Mouse (Mus musculus): ENCODE results near the gene Mfap3.

Mfap3 gene

DNA sequence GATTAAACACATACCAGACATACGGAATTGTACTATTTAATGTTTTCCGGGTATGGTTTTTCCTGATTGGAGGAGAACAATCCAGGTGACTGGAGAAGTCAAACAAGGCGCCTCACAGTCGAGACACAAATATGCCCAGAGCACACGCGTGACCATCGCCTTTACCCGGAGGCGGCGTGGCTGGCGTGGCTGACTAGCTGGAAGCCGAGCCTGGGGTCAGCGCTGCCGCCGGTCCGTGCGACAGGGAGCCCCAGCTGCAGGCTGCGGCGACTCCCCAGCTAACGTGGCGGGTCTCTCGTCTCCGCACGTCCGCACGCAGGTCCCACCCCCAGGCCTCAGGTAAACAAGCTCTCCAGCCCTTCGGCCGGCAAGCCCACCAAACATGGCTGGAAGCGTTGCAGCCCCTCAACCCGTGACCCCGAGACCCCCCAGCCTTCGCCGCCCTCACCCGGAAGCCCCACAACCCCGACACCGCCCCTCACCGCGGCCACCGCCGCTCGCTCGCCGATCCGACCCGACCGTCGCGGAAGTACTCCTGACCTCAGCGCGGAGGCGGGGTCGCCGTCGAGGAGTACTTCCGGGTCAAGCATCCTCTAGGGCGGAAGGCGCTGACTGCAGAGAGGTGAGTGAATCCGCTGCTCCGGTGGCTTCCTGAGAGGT lies at the start of gene Mfap3, which contains the start of gene Fam114a2:
Gene Mfap3 (plus strand): TSS at position 574 of the 660 bp plus-strand sequence.
Gene Fam114a2 (minus strand): TSS at position 527 of the 660 bp plus-strand sequence.
- peak; percentile 95 for DNase-seq (ENCODE audit: low spot score)

DNA sequence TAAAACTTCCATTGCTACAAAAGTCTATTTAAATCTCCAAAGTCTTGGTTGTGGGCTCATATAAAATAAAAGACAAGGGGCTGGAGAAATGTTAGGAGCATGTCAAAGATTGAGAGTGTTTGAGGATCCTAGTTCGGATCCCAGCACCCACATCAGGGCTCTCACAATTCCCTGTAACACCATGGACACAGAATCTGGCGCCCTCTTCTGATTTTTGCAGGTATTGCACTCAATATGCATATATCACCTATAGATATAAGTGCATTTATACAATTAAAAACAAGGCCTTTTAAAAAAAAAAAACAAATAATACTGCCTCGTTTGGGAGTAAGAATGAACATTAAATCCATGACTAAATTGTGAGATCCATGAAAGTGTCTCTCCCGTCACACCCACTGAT lies 49.8 kb upstream of the Mfap3 start:
- DNase-seq (ENCODE audit: low spot score) = no peak

DNA sequence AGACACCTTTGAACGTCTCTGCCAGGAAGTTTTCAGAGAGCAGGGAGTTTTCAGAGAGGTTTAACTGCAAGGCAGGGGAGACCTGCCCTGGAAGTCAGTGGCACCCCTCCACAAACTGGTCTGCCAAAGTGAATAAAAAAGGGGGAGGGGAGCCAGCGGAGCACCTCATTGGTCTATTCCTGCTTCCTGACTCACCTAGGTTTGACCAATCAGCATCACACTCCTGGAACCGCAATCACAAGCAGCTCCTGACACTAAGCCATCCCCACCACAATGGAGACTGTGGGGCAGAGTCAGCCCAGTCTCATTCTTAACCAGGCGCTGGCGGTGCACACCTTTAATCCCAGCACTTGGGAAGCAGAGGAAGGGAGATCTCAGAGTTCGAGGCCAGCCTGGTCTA lies 48.4 kb upstream of the Mfap3 start:
- no peak for DNase-seq (ENCODE audit: low spot score)

DNA sequence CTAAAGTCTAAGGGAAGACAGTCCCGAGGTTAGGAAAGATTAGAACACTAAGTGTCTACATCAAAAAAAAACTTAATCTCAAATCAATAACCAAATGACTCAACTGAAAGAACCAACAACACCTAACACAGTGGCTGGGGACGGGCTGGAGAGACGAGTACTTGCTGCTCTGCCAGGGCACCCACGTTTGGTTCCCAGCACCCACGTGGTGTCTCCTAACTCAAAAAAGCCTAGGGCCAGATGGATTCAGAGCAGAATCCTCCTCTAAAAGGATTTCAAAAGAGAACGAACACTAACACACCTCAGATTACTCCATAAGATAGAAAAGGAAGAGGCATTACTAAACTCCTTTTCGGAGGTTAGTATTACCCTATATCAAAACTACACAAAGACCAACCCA lies 47.5 kb upstream of the Mfap3 start:
- DNase-seq (ENCODE audit: low spot score) = no peak

DNA sequence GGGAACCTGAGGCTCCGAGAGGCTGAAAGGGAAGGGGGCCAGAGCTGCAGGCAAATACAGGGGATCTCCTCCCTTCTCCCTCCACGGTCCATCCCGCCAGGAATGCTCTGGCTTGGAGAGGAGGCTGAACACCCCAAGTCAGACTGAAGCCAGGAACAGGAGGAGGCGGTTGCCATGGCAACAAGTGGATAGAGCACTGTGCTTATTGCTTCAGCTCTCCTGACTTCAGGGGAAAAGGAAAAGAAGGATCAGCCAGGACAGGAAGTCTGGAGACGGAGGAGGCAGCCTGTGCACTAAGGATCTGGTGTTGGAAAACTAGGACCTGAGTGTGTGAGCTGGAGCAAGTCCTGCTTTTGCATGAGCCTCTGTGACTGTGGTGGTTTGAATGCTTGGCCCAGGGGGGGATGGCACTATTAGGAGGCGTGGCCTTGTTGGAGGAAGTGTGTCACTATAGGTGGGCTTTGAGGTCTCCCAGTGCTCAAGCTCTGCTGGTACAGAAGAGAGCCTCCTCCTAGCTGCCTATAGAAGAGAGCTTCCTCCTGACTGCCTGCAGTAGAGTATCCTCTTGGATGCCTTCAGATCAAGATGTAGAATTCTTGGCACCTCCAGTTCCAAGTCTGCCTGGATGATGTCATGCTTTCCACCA lies 44.0 kb upstream of the Mfap3 start:
- DNase-seq (ENCODE audit: low spot score) = no peak

DNA sequence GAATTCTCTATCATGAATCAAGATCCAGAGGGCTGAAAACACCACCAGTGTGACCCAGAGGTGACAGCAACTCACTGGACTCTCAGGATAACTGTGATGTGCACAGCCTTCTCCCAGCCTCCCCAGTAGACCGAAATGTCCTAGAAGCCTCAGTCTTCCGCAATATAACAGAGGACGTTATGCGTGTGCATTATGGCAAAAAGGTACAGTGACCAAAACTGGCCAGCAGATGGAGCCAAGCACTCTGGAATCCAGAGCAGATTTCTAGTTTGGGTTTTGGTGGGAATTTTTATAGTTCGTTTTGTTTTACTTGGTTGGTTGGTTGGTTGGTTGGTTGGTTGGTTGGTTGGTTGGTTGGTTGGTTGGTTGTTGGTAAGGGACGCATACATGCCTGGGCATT lies 43.3 kb upstream of the Mfap3 start:
- DNase-seq (ENCODE audit: low spot score) = peak; percentile 46

DNA sequence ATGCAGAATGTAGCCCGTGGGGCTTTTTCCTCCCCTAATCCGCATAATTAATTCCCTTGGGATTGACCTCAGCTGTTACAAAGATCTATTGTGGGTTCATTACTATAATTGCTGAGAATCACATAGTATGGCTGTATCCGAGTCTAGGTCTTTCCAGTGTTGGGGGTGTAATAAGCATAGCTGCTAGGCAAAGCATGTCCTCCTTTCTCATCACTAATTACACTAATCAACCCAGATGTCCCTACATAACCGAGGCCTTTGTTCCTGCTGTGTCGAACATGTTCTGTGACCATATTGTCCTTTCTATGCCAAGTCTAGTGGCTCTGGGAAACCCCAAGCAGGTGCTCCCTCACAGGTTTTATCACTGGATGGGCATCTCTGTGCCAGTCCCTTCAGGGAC lies 40.4 kb upstream of the Mfap3 start:
- no peak for DNase-seq (ENCODE audit: low spot score)

DNA sequence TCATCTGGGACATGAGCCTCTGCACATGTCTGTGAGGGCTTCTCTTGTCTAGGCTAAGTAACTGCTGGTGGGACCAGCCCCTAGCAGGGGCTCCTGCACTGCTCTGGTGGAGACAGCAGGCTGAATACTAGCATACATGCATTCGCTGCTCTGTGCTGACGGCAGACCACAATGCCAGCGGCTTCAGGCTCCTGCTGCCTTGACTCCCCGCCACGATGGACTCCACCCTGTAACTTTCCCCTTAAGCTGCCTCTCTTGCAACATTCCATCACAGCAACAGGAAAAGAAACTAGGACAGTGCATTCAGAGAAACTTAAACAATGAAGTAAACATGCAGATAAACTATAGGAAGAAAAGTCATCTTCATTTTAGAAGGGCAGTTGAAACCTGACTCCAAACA lies 30.0 kb upstream of the Mfap3 start:
- DNase-seq (ENCODE audit: low spot score) = no peak

DNA sequence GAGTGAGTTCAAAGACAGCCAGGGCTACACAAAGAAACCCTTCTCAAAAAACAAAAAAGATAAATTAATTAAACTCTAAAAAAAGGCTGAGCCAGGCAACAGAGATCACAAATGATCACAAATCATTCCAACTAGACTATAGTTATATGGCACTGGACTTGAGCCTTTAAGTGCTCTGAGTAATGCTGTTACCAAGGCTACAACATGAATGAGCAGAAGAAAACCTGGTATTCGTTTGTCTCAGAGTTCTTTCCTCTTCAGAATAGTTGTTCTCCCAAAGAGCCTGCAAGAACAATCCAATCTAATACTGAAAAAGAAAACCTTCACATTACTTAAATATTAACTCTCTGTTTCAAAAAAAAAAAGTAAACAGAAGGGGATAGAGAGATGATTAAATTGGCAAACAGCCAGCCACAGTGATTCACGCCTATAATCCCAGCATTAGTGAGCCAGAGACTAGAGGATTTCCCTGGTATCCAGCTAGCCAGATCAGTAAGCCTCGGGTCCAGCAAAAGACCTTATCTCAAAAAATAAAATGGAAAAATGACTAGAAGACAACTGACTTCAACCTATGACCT lies 21.9 kb upstream of the Mfap3 start:
- DNase-seq (ENCODE audit: low spot score) = no peak

DNA sequence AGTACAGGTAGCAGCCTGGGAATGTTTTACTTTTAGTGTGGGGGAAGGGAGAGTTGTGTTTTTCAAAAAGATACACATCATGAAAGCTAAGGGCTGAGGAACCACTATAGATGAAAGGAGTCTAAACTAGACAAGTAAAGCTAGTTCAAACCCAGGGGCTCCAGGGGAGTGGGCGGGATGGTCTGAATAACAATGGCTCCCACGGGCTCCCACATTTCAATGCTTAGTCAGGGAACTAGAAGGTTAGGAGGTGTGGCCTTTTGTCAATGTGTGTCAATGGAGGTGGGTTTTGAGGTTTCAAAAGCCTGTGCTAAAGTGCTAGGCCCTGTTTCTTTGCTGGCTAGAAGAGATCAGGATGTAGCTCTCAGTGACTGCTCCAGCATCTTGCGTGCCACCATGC lies 20.8 kb upstream of the Mfap3 start:
- no peak for DNase-seq (ENCODE audit: low spot score)

DNA sequence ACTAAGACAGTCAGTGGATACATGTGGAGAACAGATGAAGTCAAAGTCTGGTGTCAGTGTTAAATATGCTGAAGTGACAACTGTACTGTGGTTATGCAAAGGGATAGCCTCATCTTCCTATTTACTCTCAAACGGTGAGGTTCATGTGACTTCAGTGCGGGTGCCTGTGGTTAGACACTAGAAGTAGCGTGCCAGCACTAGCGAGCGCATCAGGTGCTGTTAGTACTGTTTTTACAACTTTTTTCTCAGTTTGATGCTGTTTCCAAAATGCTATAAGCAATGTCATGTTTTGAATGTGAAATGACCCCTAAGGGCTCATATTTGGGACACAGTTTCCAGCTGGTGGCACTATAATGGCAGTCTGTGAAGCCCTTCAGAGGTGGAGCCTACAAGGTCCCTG lies 20.2 kb upstream of the Mfap3 start:
- no peak for DNase-seq (ENCODE audit: low spot score)

DNA sequence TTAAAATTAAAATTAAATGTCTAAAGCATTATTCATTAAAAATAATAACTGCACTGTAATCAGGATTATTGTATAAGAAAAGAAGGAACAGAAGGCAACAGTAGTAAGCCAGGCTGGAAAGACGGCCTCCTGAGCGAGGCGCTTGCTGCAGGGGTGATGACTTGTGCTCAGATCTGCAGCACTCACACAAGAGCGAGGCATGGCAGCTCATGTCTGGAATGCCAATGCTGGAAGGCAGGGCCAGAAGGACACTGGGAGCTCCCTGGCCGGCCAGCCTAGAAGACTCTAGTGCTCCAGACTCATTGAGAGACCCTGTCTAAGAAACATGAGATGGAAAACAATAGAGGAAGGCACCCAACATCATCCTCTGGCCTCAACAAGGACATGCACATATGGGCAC lies 15.3 kb upstream of the Mfap3 start:
- DNase-seq (ENCODE audit: low spot score) = no peak

DNA sequence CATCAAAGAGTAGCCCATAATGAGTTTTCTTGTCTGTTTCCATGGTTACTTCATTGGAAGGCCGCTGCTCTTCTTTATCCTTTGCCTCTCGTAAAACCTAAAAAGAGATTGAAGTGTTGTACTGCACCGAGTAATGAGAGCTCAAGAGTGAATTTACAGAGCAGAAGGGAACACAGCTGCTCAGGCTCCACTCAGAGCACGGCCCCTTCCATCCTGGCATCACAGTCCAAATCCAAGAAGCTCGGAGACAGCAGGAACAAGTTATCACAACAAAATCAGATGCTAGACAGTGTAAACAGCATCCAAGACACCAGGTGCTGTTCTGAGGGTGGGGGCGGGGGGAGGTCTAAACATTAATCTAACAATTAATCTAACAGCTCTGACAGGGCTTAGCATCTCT lies 11.6 kb upstream of the Mfap3 start:
- no peak for DNase-seq (ENCODE audit: low spot score)

DNA sequence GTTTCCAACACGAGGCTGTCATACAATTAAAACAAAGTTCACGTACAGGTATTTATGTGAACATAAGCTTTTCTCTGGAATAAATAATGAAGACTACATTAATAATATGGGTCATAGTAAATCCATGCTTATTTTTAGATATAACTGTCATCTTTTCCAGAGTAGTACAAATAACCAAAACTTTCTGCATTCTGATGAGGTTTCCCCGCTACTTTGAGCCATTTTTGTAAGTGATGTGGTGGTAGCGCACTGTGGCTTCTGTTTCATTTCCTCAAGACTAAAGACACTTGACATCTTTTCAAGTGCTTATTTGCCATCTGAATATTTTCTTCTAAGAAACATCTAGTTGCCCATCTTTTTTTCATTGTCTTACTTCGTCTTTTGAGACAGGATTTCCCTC lies 3.2 kb upstream of the Mfap3 start:
- DNase-seq (ENCODE audit: low spot score) = no peak

DNA sequence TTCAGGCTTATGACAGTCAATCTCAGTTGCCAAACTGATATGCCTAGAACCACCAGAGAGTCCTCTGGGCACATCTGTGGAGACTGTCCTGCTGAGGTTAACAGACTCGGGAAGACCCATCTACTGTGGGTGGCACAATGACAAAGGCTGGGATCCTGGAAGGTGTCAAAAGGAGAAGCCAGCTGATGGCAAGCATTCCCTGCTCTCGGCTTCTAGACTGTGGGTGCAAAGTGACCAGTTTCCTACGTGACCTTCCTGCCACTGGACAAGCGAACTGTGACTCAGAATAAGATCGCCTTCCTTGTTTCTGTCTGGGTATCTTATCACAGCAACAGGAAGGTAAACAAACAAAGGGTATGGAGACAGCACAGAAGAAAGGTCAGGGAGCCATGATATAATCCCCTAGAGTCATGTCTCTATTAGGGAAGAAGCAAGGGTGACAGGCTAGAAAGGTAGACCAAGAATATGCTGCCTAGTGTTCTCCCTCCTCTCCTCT lies 1.5 kb upstream of the Mfap3 start:
- DNase-seq (ENCODE audit: low spot score) = no peak

DNA sequence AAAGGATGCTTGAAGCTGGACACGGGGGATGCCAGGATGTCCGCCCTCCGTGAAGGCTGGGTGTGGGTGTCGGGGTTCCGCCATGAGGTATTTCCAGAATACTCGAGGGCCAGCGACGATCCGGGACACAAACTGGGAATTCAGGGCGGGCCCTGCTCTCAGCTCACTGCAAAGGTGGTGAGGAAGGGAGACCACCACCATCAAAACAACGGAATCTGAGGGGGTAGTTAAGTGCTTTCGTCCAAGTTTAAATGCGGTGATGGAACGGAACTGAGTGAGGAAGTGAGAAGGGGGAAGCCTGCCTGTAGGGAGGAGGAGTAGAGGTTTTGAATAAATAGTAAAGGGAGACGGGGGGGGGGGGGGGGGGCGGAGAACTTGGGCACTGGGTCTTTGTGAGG lies 286 bp downstream of the Mfap3 start:
- DNase-seq (ENCODE audit: low spot score) = no peak

DNA sequence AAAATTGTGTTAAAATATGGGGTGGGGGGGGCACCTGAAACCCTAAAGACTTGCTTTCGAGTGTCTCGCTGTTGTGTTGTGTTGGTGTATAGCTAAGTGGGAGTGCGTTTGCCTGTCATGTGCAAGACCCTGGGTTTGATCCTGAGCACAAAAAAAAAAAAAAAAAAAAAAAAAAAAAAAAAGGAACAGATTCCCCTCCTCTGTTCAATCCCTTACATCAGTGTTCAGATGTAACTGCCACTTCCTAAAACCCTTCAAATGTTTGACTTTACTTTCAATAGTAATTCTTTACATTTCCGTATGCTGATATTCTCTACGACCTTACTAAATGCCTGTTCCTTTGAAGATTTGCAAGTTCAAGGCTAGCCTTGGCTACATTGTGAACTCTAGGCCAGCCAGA lies 840 bp downstream of the Mfap3 start:
- no peak for DNase-seq (ENCODE audit: low spot score)

DNA sequence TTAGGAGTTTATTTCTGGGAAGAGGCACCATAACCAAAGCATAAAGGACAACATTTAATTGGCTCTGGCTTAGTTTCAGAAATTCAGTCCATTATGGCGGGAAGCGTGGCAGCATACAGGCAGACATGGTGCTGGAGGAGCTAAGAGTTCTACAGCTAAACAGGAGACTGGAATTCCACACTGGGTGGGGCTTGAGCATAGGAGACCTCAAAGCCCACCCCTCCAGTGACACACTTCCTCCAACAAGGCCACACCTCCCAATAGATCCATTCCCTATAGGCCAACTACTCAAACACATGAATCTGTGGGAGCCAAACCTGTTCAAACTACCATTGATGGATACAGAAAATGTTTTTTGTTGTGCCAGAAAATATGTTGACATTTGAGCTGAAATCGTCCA lies 2.7 kb downstream of the Mfap3 start:
- no peak for DNase-seq (ENCODE audit: low spot score)

DNA sequence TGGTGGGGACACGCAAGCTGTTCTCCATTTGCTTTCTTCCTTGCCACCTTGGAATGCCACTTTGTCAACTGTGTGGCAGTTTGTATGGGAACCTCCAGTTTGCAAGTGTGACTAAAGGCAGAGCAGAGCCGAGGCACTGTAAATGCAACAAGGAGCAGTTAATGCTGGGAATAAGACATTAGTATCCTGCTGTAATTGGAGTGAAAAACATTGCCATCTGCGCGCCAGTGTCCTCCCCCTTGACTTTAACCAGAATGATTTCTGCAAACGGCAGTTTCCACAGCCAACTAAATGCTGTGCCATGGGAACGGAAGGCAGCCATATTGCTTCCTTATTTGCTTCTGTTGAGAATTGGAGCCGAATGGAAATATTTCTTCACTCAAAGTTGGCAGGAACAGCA lies 3.6 kb downstream of the Mfap3 start:
- no peak for DNase-seq (ENCODE audit: low spot score)

DNA sequence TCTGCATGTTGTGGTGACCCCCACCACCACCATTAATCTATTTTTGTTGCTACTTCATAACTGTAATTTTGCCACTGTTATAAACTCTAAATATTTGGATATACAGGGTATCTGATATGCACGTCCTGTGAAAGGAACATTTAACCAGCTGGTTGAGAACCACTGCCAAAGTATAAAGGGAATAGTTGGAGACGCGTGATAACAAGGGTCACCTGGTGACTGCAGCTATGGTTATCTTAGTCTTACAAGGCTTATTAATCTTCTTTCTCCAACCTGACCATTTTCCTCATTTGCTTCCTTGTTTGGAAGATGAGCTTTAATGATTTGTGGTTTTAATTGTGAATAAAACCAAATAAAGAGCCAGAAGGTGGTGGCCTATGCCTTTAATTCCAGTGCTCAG lies 5.0 kb downstream of the Mfap3 start:
- DNase-seq (ENCODE audit: low spot score) = no peak

DNA sequence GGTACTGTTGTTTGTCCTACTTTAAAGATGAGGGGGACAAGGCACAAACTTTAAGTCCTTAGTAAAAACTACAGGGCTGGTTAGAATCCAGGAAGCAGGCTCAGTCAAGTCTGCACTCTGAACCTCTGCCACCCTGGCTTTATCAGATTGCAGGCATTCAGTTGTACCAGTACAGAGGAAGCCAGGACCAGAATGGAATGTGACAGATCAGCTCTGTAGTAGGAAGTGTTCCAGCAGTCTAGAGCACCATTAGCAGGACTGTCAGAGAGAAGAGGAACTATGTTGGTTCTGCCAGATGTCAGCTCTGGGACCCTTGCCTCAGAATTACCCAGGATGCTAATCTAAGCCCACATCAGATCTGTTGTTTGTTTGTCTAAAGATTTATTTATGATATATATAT lies 6.1 kb downstream of the Mfap3 start:
- peak; percentile 31 for DNase-seq (ENCODE audit: low spot score)

DNA sequence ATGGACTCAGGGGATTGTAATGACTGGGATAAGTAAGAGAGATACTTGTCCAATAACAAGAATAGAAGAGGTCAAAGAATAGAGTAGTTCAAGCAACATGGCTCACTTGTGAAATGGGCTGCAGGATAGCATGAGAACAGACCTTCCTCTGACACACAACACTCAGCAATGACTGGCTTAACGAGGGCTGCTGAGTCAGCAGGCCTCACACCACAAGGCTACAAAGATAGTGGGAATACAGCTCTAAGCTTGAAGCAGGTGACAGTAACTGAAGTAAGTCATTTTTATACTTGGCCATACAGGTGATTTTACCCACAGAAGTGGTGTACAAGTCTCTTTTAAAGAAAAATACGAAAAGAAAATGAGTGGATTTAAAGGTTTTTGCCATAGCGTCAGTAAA lies 7.4 kb downstream of the Mfap3 start:
- DNase-seq (ENCODE audit: low spot score) = no peak

DNA sequence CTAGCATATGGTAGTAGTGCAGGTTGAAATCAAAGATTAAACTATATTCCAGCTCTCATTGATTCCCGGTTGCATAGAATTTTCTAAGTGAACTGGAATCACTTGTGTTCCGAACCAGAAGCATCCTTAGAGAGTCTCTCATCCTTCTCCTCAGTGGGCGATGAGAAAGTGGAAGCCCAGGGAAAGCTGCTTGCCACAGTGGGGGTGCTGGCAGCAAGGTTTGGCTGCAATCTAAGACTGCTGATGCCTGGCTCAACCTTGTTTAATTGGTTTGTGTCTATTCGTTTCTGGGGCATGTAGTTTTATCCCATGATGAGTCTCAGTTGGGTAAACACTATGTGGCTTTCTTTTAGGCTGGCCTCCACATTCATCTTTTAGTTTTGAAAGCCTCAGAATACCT lies 9.0 kb downstream of the Mfap3 start:
- no peak for DNase-seq (ENCODE audit: low spot score)

DNA sequence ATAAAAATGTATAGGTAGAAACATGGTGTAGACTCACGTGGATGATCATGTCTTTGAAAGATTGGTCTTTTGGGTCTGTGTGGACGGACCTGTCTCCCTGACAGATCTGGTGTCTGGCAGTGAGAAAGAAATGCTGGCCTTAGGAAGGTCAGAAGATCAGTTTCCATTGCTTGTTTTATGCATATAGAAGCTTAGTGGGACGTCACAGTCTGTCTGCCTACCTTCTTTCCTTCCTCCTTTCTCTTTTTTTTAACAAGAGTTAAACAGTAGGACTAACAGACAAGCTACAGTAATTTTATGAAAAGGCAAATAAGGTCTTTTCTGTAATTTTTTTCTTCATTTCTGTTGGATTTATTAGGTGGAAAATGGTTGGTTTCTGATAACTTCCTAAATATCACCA lies 10.6 kb downstream of the Mfap3 start:
- DNase-seq (ENCODE audit: low spot score) = no peak
